Mouse (Mus musculus): ENCODE results near the gene Nptx1.

- TF ChIP-seq GATA1 (IDR thresholded peaks at IDR 0.05; ENCODE audit: borderline replicate concordance, low read length) = no peak
- no peak for TF ChIP-seq CTCF (IDR thresholded peaks at IDR 0.05; ENCODE audit: low read depth, low read length)
- TF ChIP-seq TAL1 (conservative IDR thresholded peaks at IDR 0.05; ENCODE audit: low read depth, low read length) = no peak
These were observed 28.2 kb downstream of the Nptx1 start for GRCm38 (mm10) chr11:119519387-119519786.
